Mouse (Mus musculus) lung, postnatal 10 days (tissue): ENCODE measurements around the gene Eif4ebp2.

Source experiments
- DNase-seq: peaks from one replicate; pipeline ENCODE4 v3.0.0; 2021

Gene Eif4ebp2

GRCm38 (mm10) chr10:61379340-61380040 lies 73.0 kb downstream of the Eif4ebp2 start:
- DNase-seq: no peak

- no peak for DNase-seq
Measured at GRCm38 (mm10) chr10:61378698-61379097, 73.8 kb downstream of the Eif4ebp2 start.
